Mouse (Mus musculus): ENCODE measurements at regions not wholly inside any gene's neighbourhood (a gene's known extent, or its start where the extent isn't known, plus 50 kb on each side); places are given as distances from the start of the nearest gene placed in this dataset.
"Not testable (repeated sequence)": the region's sequence is repeated elsewhere in the genome, so short reads cannot be mapped to it uniquely, and the experiment has no call there.

GRCm38 (mm10) chr12:70633194-70633593, 180.3 kb downstream of the Tmx1 start:
- peak; percentile 34 to 55 for DNase-seq

DNA sequence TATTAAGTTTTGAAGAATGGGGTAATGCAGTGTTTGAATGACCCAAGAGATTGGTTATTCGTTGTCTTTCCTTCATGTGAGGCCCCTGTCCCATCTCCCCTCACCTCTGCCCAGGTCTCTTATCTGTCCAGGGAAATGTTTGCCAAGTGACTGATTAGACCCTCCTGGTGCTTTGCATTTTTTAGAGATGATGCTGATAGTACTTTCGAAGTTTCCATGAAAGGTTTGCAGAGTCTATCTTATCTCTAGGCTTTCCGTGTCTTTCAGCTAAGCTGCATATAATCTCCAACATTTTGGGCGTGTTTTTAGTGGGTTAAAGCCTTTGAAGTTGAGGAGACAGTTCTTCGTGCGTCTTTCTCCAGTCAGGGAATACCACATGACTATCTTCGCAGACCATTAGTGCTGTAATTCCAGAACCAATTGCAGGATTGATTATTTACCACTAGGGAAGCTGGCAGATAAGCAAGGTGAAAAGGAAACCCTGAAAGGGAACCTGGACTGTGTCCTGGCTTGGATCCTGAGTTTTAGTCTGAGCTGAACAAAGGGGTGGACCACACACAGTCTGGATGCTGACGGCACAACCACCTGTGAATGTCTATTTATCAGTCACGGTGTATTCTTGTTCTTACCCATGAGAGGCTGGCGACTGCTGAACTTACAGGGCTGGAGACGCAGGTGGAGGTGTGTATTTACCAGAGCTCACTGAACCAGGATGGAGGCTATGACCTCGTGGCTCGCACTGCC, 180.9 kb downstream of the Tmx1 start:
- no peak for DNase-seq

GRCm38 (mm10) chr12:70635997-70636396, 183.1 kb downstream of the Tmx1 start:
- DNase-seq = no peak

DNA sequence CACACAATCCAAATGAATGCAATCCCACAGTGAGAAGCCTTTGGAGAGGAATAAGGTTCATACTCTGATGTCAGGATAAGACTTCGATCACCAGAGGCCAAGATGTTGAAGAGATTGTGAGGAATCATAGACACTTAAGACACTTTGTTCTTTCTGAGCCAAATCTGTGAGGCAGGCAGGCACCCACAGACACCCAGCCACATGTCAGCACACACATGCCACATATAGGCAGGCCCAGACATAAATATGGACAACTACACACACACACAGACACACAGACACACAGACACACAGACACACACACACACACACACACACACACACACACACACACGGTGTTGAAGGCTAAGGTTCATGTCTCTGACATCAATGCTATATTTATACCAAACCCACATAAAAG, 185.1 kb upstream of the Frmd6 start:
- DNase-seq = no peak

DNA sequence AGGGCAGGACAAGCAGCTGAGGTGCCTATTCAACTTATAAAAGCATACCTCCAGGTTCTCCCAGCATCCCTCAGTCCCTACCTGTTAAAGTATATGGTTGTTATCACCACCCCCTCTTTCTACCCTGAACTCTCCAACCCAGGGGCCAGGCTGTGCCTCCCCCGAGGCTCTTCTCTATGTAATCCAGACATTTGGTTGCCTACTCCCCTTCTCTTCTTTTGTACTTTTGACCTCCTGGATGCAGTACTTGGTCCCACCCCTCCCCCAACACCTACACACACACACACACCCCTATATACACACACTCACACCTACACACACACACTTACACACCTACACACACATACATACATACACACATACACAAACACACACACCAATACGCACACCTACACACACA, 180.4 kb upstream of the Frmd6 start:
- DNase-seq = no peak

DNA sequence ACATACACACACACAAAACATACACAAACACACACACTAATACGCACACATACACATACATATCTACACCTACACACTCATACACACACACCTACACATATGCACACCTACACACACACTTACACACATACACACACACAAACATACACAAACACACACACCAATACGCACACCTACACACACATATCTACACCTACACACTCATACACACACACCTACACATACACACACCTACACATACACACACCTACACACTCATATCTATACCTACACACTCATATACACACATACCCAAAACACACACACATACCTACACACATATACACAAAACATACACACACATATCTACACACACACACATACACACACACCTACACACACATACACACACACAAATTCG, 179.9 kb upstream of the Frmd6 start:
- no peak for DNase-seq

- no peak for DNase-seq
Measured at GRCm38 (mm10) chr12:70647516-70647915, 177.8 kb upstream of the Frmd6 start.

- DNase-seq = no peak
Measured at GRCm38 (mm10) chr12:70648179-70648811, 177.0 kb upstream of the Frmd6 start.

- DNase-seq = no peak
Measured at GRCm38 (mm10) chr12:70648812-70649188, 176.5 kb upstream of the Frmd6 start.

DNA sequence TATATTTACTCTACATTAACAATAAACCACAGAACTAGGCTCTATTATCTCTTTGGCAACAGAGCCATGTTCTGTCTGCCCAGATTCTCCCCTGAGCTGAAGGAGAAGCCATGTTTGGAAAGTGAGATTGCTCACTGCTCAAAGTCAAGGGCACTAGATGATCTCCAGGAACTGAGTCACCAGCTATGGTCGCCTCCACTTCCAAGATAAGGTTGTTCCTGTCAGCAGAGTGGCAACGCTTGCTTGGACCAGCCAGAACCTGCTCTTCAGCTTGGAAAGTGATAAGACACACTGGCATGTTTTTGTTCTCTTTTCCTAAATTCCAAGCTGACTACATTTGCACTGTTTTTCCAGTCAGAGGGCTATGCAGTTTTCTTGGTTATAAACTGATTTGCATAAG, 175.6 kb upstream of the Frmd6 start:
- DNase-seq = no peak

GRCm38 (mm10) chr12:70650470-70650869, 174.8 kb upstream of the Frmd6 start:
- DNase-seq = no peak

DNA sequence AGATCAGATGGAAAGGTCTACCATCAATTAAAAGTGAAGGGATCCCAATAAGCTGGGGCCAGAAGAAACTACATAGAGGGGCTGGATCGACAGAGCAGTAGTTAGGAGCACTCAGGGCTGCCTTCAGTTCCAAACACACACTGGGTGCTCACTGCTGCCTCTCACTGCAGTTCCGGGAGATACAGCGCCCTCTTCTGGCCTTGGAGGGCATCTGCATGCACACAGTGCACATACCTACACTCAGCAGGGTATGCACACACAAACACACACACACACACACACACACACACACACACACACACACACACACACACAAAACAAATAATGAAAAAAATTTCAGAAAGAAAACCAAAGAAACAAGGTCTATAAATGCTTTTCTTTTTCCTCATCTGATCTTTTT, 172.6 kb upstream of the Frmd6 start:
- DNase-seq = no peak

GRCm38 (mm10) chr12:70653971-70654370, 171.3 kb upstream of the Frmd6 start:
- no peak for DNase-seq

DNA sequence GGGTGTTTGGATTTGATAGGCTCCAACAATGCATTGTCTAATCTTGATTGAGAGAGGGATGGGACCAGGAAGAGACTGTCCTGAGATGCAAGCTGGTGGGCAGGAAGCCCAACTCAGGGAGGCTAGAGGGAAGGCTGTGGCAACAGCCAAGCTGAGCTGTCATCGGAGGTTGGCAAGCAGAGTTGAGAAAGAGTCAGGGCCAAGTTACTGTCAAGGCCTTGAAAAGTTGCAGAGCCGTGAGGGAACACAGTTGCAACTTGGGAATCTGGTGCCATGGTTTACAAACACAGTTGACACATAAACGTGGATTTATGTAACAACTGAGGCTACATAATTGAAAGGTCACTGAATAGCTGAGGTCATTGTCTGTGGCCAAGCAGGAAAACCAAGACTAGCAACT, 170.8 kb upstream of the Frmd6 start:
- peak; percentile 70 to 87 for DNase-seq

GRCm38 (mm10) chr12:70655411-70655811, 169.9 kb upstream of the Frmd6 start:
- no peak for DNase-seq

GRCm38 (mm10) chr12:70655900-70656544, 169.3 kb upstream of the Frmd6 start:
- DNase-seq = no peak

DNA sequence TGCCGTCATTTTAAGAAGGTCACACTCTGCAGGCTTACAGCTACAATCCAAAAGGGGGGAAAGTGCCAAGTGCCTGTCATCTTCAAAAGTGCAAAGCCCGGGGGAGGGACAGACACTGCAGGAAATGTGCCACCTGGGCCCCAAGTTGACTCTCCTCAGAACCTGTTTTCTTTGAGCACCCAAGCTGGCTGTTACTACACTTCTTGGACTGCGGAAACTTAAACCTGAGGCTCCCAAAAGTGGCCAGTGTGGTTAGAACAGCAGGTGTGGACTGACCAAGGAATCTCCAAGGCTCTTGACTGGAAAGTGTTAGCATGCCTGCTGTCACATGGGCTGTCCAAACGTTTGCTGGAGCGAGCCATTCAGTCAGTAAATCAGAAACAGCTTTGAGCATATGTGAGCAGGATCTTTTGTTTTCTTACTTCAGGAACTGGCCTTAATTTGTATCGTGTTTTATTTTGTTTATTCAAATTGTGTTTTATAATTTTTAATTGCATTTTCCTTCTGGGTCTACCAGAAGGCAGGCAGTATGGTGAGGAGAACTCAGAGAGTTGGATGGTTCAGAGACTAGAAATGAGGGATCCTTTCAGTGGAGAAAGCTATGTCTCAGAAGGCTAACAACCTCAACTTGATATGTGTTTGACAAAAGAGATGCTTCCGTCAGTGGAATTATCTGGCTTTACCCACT, 168.4 kb upstream of the Frmd6 start:
- DNase-seq = peak; percentile 15 to 34

GRCm38 (mm10) chr12:70657493-70657810, 167.9 kb upstream of the Frmd6 start:
- no peak for DNase-seq

GRCm38 (mm10) chr12:70658106-70658505, 167.2 kb upstream of the Frmd6 start:
- no peak for DNase-seq

DNA sequence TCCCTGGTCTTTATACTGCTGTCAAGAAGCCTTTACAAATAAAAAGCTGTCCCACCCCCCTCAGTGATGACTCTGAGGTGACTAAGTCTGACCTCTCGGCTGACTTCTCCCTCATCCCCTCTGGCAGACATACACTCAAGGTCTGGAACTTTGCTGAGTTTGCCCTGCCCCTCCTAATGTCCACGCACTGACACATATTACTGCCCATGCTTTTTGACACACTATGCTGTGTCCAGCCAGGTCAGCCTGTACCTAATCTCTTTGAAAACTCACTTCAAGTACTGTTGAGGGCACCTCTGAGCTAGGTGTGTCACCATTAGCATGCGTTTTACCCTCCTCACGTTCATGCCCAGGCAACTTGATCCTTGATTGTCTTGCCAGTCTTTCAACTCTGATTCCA, 164.9 kb upstream of the Frmd6 start:
- no peak for DNase-seq

DNA sequence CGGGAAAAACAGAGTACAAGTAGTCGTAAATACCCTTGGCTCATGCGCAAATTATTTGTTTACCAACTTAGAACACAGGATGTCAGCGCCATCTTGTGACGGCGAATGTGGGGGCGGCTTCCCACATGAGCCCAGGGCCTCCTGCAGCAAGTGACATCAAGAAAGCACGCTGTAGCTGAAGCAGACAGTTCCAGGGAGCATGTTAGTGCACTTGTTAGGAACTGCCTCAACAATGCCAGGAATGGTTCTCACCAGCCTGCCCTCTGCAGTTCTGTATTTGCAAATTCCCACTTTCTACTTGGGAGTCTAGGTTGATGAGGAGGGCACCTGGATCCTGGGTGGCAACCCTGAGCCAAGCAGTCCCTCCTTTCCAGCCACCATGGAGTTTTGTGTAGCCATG, 157.2 kb upstream of the Frmd6 start:
- DNase-seq = not testable (repeated sequence)

GRCm38 (mm10) chr12:70672115-70672514, 153.2 kb upstream of the Frmd6 start:
- DNase-seq = no peak

- DNase-seq = no peak
Measured at GRCm38 (mm10) chr12:70673188-70673587, 152.1 kb upstream of the Frmd6 start.

DNA sequence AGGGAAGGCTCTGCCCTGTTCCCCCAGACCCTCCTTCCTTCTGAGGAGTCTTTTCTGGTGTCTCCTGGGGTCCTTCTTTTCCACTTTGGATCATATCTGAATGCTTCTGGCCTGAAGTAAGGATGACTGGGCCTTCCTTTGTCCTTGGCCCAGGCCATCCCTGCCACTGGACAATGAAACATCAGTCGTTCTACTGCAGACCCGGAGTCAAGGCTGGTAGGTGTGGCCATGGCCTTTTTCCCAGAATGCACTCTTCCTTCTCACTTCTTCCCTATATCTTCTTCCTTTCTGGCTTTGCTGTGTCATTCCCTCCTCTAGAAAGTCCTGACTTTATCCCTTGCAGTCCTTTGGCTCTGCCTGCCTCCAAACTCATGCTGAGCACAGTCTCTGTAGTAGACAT, 151.2 kb upstream of the Frmd6 start:
- no peak for DNase-seq

Measured in lung, postnatal 4 days (tissue).